Mouse (Mus musculus) CD4-positive helper T cell, adult 2 months (primary cell): Measurements from ENCODE around the gene Numbl.

Experiments
- DNase-seq: peaks from one replicate; pipeline ENCODE4 v3.0.0-alpha.2; 2012; ENCODE audit warnings: low read depth, missing footprints, low spot score

Numbl gene

DNA sequence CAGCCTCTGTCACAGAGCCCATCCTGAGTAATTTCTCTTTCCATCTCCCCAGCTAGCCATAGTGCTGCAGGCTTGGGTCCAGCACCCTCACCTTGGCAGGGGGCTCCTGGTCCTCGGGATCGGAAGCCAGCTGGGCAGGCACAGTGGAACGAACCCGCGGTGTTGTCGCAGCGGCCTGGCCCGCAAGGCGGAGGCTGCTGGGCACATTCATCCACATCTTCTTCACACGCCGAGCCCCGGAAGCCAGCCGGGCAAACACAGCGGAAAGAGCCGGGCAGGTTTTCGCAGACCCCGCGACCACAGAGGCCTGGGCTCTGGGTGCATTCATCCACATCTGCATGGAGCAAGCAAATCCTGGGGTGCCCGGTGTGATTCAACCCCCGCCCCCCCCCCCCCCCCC is 66.7 kb downstream of the Numbl start:
- no peak for DNase-seq

DNA sequence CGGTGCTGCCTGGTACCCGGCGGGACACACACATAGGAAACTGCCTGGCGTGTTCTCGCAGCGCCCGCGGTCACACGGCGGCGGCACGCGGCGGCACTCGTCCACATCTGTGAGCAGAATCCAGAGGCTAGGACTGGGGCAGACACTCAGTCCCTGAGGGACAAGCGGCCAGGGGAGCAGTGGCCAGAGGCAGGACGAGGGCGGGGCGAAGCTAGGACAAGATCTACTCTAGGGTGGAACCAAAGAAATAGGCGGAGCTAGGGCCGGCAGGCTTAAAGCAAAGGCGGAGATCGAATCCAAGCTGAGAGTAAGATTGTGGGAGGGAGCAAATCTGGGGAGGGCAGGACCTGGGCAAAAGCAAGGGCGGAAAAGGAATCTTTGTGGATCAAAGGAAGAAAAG is 67.5 kb downstream of the Numbl start:
- DNase-seq: no peak

DNA sequence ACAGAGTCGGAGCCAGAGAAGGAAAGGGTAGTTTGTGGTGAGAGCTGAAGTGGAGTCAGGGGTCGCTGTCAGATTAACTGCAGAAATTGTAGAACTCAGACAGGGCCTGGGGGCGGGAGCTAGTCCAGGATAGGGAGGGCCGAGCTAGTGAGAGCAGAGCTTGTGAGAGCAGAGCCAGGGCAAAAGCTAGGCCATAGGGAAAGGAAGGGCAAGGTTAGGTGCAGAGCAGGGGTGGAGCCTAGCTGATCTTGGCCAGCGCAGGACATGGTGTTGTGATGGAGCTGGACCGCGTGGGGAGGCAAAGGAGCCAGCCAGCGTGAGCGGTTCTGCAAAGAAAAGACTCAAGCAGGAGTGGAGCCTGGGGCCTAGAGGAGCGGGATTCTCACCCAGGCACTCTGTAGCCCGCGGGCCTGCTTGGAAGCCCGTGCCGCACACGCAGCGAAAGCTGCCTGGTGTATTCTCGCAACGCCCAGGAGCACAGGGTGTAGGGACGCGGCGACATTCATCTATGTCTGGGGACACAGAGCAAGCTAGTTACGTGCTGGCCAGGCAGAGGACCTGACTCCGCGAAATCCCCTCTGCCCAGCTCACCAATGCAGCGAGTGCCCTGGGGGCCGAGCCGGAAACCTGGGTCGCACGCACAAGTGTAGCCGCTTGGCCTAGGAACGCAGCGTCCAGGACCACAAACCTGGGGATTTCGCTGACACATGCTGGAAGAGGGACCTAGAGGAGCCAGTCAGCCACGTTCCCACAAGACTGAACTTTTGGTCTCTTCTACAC is 68.1 kb downstream of the Numbl start:
- no peak for DNase-seq

DNA sequence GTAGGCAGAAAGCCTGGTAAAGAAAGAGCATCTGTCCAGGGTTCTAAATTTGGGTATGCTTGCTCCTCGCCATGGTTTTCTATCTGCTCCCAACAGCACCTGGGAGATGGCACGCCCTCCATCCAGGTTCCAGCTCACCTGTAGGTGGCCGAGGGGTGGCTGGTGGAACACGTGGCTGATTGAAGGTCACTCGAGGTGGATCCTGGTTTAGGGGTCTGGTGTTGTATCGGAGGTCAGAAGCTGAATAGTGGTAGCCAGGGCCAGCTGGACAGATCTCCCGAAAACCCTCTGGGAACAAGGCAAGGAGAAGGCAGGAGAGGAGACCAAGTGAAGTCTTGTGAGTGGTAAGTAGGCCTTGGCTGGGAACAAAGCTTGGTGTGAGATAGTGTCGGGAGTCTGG is 69.3 kb downstream of the Numbl start:
- no peak for DNase-seq

DNA sequence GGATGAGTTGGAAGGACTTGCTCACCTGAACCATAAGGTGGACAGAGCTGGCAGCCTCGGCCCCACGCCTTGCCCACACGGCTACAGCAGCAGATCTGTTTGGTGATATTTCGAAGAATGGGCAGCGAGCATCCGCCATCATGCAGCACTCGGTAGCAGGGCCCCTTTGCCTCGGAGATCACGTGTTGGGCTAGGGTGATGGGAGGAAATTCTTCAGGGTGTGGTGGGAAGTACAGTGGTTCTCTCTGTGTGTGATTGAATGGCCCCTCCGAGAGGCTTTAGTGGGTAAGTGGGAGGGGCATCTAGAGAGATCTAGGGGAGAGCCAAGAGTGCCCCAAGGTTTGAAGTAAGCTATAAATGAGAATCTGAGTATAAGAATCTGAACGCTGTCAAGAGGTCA is 69.9 kb downstream of the Numbl start:
- no peak for DNase-seq

DNA sequence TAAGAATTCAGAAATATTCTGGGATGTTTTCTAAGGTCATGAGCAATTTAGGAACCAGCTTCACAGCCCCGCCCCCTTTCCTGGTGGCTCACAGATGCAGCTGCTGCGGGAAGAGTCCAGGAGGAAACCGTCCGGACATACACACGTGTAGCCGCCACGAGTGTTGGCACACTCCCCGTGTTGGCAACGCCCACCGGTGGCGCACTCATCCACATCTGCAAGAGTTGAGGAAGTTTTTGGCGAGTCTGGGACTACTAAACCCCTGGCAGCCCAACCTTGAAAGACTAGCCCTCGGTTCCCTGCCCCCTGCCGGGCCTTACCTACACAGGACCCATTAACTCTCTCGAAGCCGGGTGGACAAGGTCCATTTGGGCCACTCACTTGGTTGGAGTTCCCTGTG is 70.4 kb downstream of the Numbl start:
- no peak for DNase-seq

DNA sequence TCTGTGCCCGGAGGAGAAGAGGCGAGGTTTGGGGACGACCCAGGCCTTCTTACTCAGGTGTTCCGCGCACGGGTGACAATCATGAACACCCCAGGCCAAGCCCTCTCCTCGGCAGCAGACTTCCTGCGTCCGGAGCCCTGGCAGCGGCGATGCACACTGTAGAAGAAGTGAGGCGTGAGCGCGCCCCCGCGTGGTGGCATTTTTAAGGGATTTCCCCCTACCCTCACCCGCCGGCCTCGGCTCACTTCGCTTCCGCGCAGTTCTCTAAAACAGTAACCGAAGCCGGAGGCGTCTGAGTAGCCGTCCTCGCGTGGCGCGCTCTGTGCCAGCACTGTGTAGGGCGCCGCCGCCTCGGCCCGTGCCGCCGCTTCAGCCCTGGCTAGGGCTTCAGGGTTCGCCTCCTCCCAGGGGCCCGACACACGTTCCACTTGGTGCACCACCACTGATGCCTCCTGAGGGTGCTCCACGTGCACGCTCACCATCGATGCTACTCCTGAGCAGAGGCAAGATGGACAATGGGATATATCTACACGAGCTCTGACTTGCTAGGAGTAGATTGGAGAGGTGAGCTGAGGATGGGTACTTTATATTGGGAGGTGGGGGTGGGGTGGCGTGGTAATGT is 71.2 kb downstream of the Numbl start:
- DNase-seq: peak; percentile 88

DNA sequence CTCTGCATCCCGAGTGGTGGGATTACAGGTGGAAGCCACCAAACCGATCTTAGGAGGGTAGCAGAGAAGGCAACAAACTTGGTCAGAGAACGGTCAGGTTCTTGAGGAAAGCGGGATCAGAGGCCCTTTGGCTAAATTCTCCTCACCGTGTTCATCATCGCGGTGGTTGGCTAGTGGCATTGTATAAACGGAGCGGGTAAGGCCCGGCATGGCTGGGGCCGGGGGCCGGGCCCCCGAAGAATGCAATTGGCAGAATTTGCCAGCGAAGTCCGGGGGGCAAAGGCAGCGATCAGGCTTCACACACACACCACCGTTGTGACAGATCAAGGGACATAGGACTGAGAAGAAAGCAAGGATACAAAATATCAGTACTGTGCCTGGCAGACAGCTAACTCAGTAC is 71.7 kb downstream of the Numbl start:
- DNase-seq: no peak

DNA sequence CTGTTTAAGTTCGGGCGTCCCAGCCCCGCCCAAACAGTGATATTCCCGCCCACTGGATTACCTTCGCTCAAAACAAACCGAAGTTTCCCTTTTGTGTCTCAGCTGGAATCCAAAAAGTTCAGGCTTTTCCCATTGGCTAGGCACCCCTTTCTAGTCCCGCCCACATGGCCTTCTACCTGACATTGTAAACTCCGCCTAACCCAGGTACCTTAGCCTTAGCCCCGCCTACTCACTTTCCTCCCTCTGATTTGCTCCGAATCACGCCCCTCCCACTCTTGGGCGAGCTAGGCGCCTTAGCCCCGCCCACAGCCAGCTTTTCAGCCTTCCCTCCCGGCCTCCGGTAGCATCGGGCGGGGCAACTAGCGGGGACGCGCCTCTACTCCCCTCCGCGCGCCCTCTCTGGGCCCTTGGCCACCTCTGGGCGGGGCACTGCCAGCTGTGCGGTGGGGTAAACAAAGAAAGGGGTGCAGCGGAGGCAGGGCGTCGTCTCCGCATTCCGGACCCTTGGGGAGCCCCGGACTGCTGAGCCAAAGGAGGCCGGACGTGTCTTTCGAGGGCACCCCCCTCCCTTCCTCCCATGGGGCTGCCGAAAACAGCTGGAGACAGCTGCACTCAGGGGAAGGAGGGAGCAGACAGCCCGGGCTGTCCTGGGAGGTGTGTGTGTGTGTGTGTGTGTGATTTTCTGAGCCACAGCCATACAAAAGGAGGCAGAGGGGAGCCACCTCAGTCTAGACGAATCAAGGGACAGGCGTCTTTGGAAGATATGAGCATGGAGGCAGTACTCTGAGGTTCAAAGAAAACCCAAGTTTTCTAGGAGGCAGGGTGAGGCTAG is 72.7 kb downstream of the Numbl start:
- DNase-seq: peak; percentile 91

DNA sequence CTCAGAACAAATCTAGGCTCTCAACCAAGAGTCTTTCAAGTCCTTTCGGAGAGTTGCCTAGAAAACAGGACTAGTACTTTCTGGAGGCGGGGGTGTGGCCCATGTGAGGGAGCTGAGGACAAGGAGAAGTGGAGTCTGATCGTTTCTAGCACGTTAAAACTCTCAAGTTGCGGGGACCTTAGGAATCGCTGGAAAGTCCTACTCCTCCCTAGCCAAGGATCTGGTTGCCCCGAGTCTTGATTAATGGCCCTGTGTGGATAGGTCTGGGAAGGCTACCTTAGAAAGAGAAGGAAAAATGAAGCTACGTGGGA is 73.3 kb downstream of the Numbl start:
- no peak for DNase-seq
